11 mouse cellular contexts compared by ENCODE assay signal in genomic region chr7:140153829-140154217, GRCm38 (mm10). TPM values are rescaled to one million over a fixed set of nuclear protein-coding genes. Genes with fewer than 3 reads are reported as not detected.
DNase-seq lines count a peak whose midpoint lies in the region; ATAC-seq and TF ChIP-seq lines count a peak whose summit lies in the region.
"Had no signal": no experiment of that assay in that cellular context is flagged by ENCODE, and none has a peak within 500 bp of the region (broad histone marks: within the 10 kb centered on the region; RNA-seq: fewer than 3 reads in every experiment).

No protein-coding gene starts in this region.

- no peaks in the 10 kb centered on the region for H3K4me1 ChIP-seq in intestine, embryonic 14.5 days (replicated peaks; ENCODE audit: control insufficient read depth, insufficient read depth, low read length)
- no peaks in the 10 kb centered on the region for H3K4me1 ChIP-seq in intestine, postnatal 0 days (replicated peaks; ENCODE audit: control insufficient read depth, insufficient read depth, low read length)
- peaks cover 15% of the 10 kb centered on the region for H3K4me1 ChIP-seq in embryonic facial prominence, embryonic 13.5 days
- H3K4me1 ChIP-seq in hindbrain, embryonic 14.5 days (replicated peaks; ENCODE audit: control insufficient read depth, insufficient read depth, low read length): peaks cover 16% of the 10 kb centered on the region
- peaks cover 19% of the 10 kb centered on the region; the same call in 1 of the 2 replicates for H3K4me1 ChIP-seq in midbrain, postnatal 0 days (ENCODE audit: insufficient read depth, low read length)

- peaks cover 39% of the 10 kb centered on the region for H3K27me3 ChIP-seq in intestine, embryonic 14.5 days (replicated peaks; ENCODE audit: control insufficient read depth, insufficient read depth, low read length)
- H3K27me3 ChIP-seq in intestine, postnatal 0 days (replicated peaks; ENCODE audit: control insufficient read depth, insufficient read depth, low read length): peaks cover 18% of the 10 kb centered on the region
- peaks cover 54% of the 10 kb centered on the region for H3K27me3 ChIP-seq in embryonic facial prominence, embryonic 13.5 days
- peaks cover 4% of the 10 kb centered on the region; the same call in 1 of the 2 replicates for H3K27me3 ChIP-seq in hindbrain, embryonic 14.5 days (ENCODE audit: control insufficient read depth, insufficient read depth, low read length)
- H3K27me3 ChIP-seq in midbrain, postnatal 0 days (ENCODE audit: insufficient read depth, low read length): no peaks in the 10 kb centered on the region

- H3K9ac ChIP-seq in intestine, embryonic 14.5 days (ENCODE audit: low read length): 0 out of 2 replicates have a peak overlapping the region, but pooled peaks have one; percentile 13
- no peak overlapping the region for H3K9ac ChIP-seq in intestine, postnatal 0 days (ENCODE audit: low read depth, low read length)
- H3K9ac ChIP-seq in embryonic facial prominence, embryonic 13.5 days: peak overlapping the region; percentile 55
- H3K9ac ChIP-seq in hindbrain, embryonic 14.5 days: peak overlapping the region; percentile 57
- peak overlapping the region; percentile 82 for H3K9ac ChIP-seq in midbrain, postnatal 0 days (replicated peaks; ENCODE audit: low read length, poor library complexity, severe bottlenecking)
- H3K9ac ChIP-seq: liver, embryonic 14.5 days had no signal

- WGBS in intestine, embryonic 14.5 days: 27% methylated on average over 4 of the region's 4 CpGs
- WGBS in intestine, postnatal 0 days: 34% methylated on average over 4 of the region's 4 CpGs
- 10% methylated on average over 4 of the region's 4 CpGs for WGBS in embryonic facial prominence, embryonic 13.5 days
- 19% methylated on average over 4 of the region's 4 CpGs for WGBS in hindbrain, embryonic 14.5 days
- 7% methylated on average over 4 of the region's 4 CpGs for WGBS in midbrain, postnatal 0 days

- no peak for DNase-seq in intestine, embryonic 14.5 days (ENCODE audit: low spot score)
- DNase-seq in hindbrain, embryonic 14.5 days (ENCODE audit: low spot score): peak; percentile 32
- DNase-seq in midbrain, postnatal 0 days (ENCODE audit: low spot score): peak; percentile 6
- DNase-seq in cerebellum, adult 8-10 months: no peak
- no peak for DNase-seq in gastrocnemius, adult 8-10 months (ENCODE audit: low spot score in 2 of 2)
- no peak for DNase-seq in urinary bladder, adult 18-20 months (ENCODE audit: low spot score in 2 of 2)

- peak overlapping the region; percentile 45 for H3K4me2 ChIP-seq in intestine, embryonic 14.5 days (ENCODE audit: low read length)
- H3K4me2 ChIP-seq in intestine, postnatal 0 days (replicated peaks; ENCODE audit: low read depth): no peak overlapping the region
- peak overlapping the region; percentile 59 for H3K4me2 ChIP-seq in embryonic facial prominence, embryonic 13.5 days
- peak overlapping the region; percentile 76 for H3K4me2 ChIP-seq in hindbrain, embryonic 14.5 days (replicated peaks)
- peak overlapping the region; percentile 80 for H3K4me2 ChIP-seq in midbrain, postnatal 0 days (ENCODE audit: low read depth, low read length, poor library complexity, severe bottlenecking)

- H3K36me3 ChIP-seq in intestine, embryonic 14.5 days (ENCODE audit: control insufficient read depth, insufficient read depth, low read length): peaks cover 6% of the 10 kb centered on the region
- H3K36me3 ChIP-seq in intestine, postnatal 0 days (ENCODE audit: control insufficient read depth, insufficient read depth): no peaks in the 10 kb centered on the region
- H3K36me3 ChIP-seq in embryonic facial prominence, embryonic 13.5 days: 0 out of 2 replicates have a peak, but pooled peaks cover 4% of the 10 kb centered on the region
- H3K36me3 ChIP-seq in hindbrain, embryonic 14.5 days (replicated peaks; ENCODE audit: control insufficient read depth, insufficient read depth): no peaks in the 10 kb centered on the region
- H3K36me3 ChIP-seq in midbrain, postnatal 0 days (ENCODE audit: insufficient read depth, low read length): no peaks in the 10 kb centered on the region

- no peak overlapping the region for H3K27ac ChIP-seq in intestine, embryonic 14.5 days (ENCODE audit: low read depth)
- H3K27ac ChIP-seq in intestine, postnatal 0 days (ENCODE audit: low read depth, low read length): no peak overlapping the region
- no peak overlapping the region for H3K27ac ChIP-seq in embryonic facial prominence, embryonic 13.5 days
- no peak overlapping the region; the same call in 1 of the 2 replicates for H3K27ac ChIP-seq in hindbrain, embryonic 14.5 days
- H3K27ac ChIP-seq in midbrain, postnatal 0 days (ENCODE audit: low read depth, low read length): peak overlapping the region; percentile 92
- H3K27ac ChIP-seq: liver, embryonic 14.5 days had no signal

- no peak for TF ChIP-seq CTCF in intestine, postnatal 0 days (IDR thresholded peaks at IDR 0.05; ENCODE audit: low read depth)
- TF ChIP-seq CTCF in midbrain, postnatal 0 days (IDR thresholded peaks at IDR 0.05): no peak

- H3K4me3 ChIP-seq in intestine, embryonic 14.5 days (ENCODE audit: low read depth, low read length): peak overlapping the region; percentile 22
- H3K4me3 ChIP-seq in intestine, postnatal 0 days (ENCODE audit: low read depth, low read length): no peak overlapping the region
- peak overlapping the region; percentile 37 for H3K4me3 ChIP-seq in embryonic facial prominence, embryonic 13.5 days
- H3K4me3 ChIP-seq in hindbrain, embryonic 14.5 days (replicated peaks; ENCODE audit: low read length): peak overlapping the region; percentile 41
- peak overlapping the region; percentile 49 for H3K4me3 ChIP-seq in midbrain, postnatal 0 days (ENCODE audit: low read depth, low read length)

- no peak for ATAC-seq in intestine, embryonic 14.5 days (replicated peaks; ENCODE audit: low FRiP score, low TSS enrichment, low read depth)
- no peak for ATAC-seq in intestine, postnatal 0 days
- ATAC-seq in embryonic facial prominence, embryonic 13.5 days (ENCODE audit: insufficient number of reproducible peaks, insufficient read depth, low FRiP score, low TSS enrichment, low read depth): peak; percentile 18; the same call in 1 of the 2 replicates
- peak; percentile 29 for ATAC-seq in hindbrain, embryonic 14.5 days (ENCODE audit: low FRiP score)
- peak; percentile 56 for ATAC-seq in midbrain, postnatal 0 days (ENCODE audit: low FRiP score)

- no peaks in the 10 kb centered on the region for H3K9me3 ChIP-seq in intestine, embryonic 14.5 days (ENCODE audit: control insufficient read depth, low read length)
- H3K9me3 ChIP-seq in intestine, postnatal 0 days (ENCODE audit: control insufficient read depth): no peaks in the 10 kb centered on the region
- H3K9me3 ChIP-seq in embryonic facial prominence, embryonic 13.5 days: no peaks in the 10 kb centered on the region
- no peaks in the 10 kb centered on the region for H3K9me3 ChIP-seq in hindbrain, embryonic 14.5 days (ENCODE audit: control insufficient read depth, low read length)
- H3K9me3 ChIP-seq in midbrain, postnatal 0 days (ENCODE audit: low read length): no peaks in the 10 kb centered on the region

RNA-seq across cellular contexts. Expression of gene Sprn, which starts 0.9 kb away (rescaled TPM):
- 0.72 and 0.77 TPM in 2 replicates for polyA plus RNA-seq in intestine, embryonic 14.5 days (2014; fragmentation: Nextera tagmentation; extraction: Ambion mirVana)
- 0.92 and 0.99 TPM in 2 replicates for polyA plus RNA-seq in intestine, postnatal 0 days (2015; fragmentation: Nextera tagmentation; extraction: Ambion mirVana)
- polyA plus RNA-seq in embryonic facial prominence, embryonic 13.5 days (2015; fragmentation: Nextera tagmentation; extraction: Ambion mirVana): 0.72 TPM in 2 replicates
- 18.7 and 21.6 TPM in 2 replicates for polyA plus RNA-seq in hindbrain, embryonic 14.5 days (2014; fragmentation: Nextera tagmentation; extraction: Ambion mirVana)
- total RNA-seq in midbrain, postnatal 0 days (2014; rRNA removed): 63.9 and 70.5 TPM in 2 replicates
- polyA plus RNA-seq in midbrain, postnatal 0 days (2015; fragmentation: Nextera tagmentation; extraction: Ambion mirVana): 34.9 and 38.3 TPM in 2 replicates
- under 1 TPM; 0.07 to 0.22 (median 0.16) TPM for total RNA-seq in gastrocnemius, adult 8-10 months (2022)
- polyA plus RNA-seq: liver, embryonic 14.5 days had no signal

RNA-seq across cellular contexts. Expression of gene Olfr522, which starts 10.7 kb away (rescaled TPM):
- not detected in 2 replicates for polyA plus RNA-seq in intestine, embryonic 14.5 days (2014; fragmentation: Nextera tagmentation; extraction: Ambion mirVana)
- polyA plus RNA-seq in intestine, postnatal 0 days (2015; fragmentation: Nextera tagmentation; extraction: Ambion mirVana): not detected in 2 replicates
- polyA plus RNA-seq in embryonic facial prominence, embryonic 13.5 days (2015; fragmentation: Nextera tagmentation; extraction: Ambion mirVana): not detected in 2 replicates
- polyA plus RNA-seq in hindbrain, embryonic 14.5 days (2014; fragmentation: Nextera tagmentation; extraction: Ambion mirVana): not detected in 2 replicates
- not detected in 2 replicates for total RNA-seq in midbrain, postnatal 0 days (2014; rRNA removed)
- polyA plus RNA-seq in midbrain, postnatal 0 days (2015; fragmentation: Nextera tagmentation; extraction: Ambion mirVana): not detected in 2 replicates
- total RNA-seq in gastrocnemius, adult 8-10 months (2022): not detected
- total RNA-seq: adrenal gland, postnatal 14 days; heart, postnatal 4 days had no signal
- polyA plus RNA-seq: liver, embryonic 14.5 days had no signal

RNA-seq across cellular contexts. Expression of gene Mtg1, which starts 16.5 kb away (rescaled TPM):
- 30.8 and 31.6 TPM in 2 replicates for polyA plus RNA-seq in intestine, embryonic 14.5 days (2014; fragmentation: Nextera tagmentation; extraction: Ambion mirVana)
- 15.7 and 17.1 TPM in 2 replicates for polyA plus RNA-seq in intestine, postnatal 0 days (2015; fragmentation: Nextera tagmentation; extraction: Ambion mirVana)
- 21.1 and 24.2 TPM in 2 replicates for polyA plus RNA-seq in embryonic facial prominence, embryonic 13.5 days (2015; fragmentation: Nextera tagmentation; extraction: Ambion mirVana)
- polyA plus RNA-seq in hindbrain, embryonic 14.5 days (2014; fragmentation: Nextera tagmentation; extraction: Ambion mirVana): 26.0 and 30.6 TPM in 2 replicates
- total RNA-seq in midbrain, postnatal 0 days (2014; rRNA removed): 9.9 and 10.0 TPM in 2 replicates
- 31.3 and 33.7 TPM in 2 replicates for polyA plus RNA-seq in midbrain, postnatal 0 days (2015; fragmentation: Nextera tagmentation; extraction: Ambion mirVana)
- 10 to 100 TPM; 24.2 to 28.0 (median 25.1) TPM for total RNA-seq in gastrocnemius, adult 8-10 months (2022)

RNA-seq across cellular contexts. Expression of gene Olfr523, which starts 19.2 kb away (rescaled TPM):
- polyA plus RNA-seq in intestine, embryonic 14.5 days (2014; fragmentation: Nextera tagmentation; extraction: Ambion mirVana): not detected in 2 replicates
- not detected in 2 replicates for polyA plus RNA-seq in intestine, postnatal 0 days (2015; fragmentation: Nextera tagmentation; extraction: Ambion mirVana)
- polyA plus RNA-seq in embryonic facial prominence, embryonic 13.5 days (2015; fragmentation: Nextera tagmentation; extraction: Ambion mirVana): 0.07 TPM in 1 of 2 replicates, not detected in the other
- polyA plus RNA-seq in hindbrain, embryonic 14.5 days (2014; fragmentation: Nextera tagmentation; extraction: Ambion mirVana): not detected in 2 replicates
- not detected in 2 replicates for total RNA-seq in midbrain, postnatal 0 days (2014; rRNA removed)
- polyA plus RNA-seq in midbrain, postnatal 0 days (2015; fragmentation: Nextera tagmentation; extraction: Ambion mirVana): 0.05 TPM in 1 of 2 replicates, not detected in the other
- not detected for total RNA-seq in gastrocnemius, adult 8-10 months (2022)
- total RNA-seq: adrenal gland, postnatal 14 days; heart, postnatal 4 days had no signal
- polyA plus RNA-seq: liver, embryonic 14.5 days had no signal

RNA-seq across cellular contexts. Expression of gene Echs1, which starts 37.5 kb away (rescaled TPM):
- polyA plus RNA-seq in intestine, embryonic 14.5 days (2014; fragmentation: Nextera tagmentation; extraction: Ambion mirVana): 177 and 183 TPM in 2 replicates
- 153 and 161 TPM in 2 replicates for polyA plus RNA-seq in intestine, postnatal 0 days (2015; fragmentation: Nextera tagmentation; extraction: Ambion mirVana)
- polyA plus RNA-seq in embryonic facial prominence, embryonic 13.5 days (2015; fragmentation: Nextera tagmentation; extraction: Ambion mirVana): 170 and 172 TPM in 2 replicates
- 123 and 127 TPM in 2 replicates for polyA plus RNA-seq in hindbrain, embryonic 14.5 days (2014; fragmentation: Nextera tagmentation; extraction: Ambion mirVana)
- total RNA-seq in midbrain, postnatal 0 days (2014; rRNA removed): 75.5 and 78.1 TPM in 2 replicates
- 108 and 119 TPM in 2 replicates for polyA plus RNA-seq in midbrain, postnatal 0 days (2015; fragmentation: Nextera tagmentation; extraction: Ambion mirVana)
- 100 to 1,000 TPM; 113 to 159 (median 136) TPM for total RNA-seq in gastrocnemius, adult 8-10 months (2022)

Comparison
In these comparisons a context has a peak if more than half of its experiments do, and no peak if none do; other contexts are left out.
1. ATAC-seq: peak in embryonic facial prominence, embryonic 13.5 days (single experiment), hindbrain, embryonic 14.5 days (single experiment) and midbrain, postnatal 0 days (single experiment); none in intestine, embryonic 14.5 days (single experiment) and intestine, postnatal 0 days (single experiment).
2. DNase-seq: peak in hindbrain, embryonic 14.5 days (single experiment) and midbrain, postnatal 0 days (single experiment); none in intestine, embryonic 14.5 days (single experiment), cerebellum, adult 8-10 months (single experiment), gastrocnemius, adult 8-10 months (0 of 2) and urinary bladder, adult 18-20 months (0 of 2).